Mouse (Mus musculus): ENCODE data around the gene Kcnq5.
"Not testable (repeated sequence)": the region's sequence is repeated elsewhere in the genome, so short reads cannot be mapped to it uniquely, and the experiment has no call there.

Gene Kcnq5

DNA sequence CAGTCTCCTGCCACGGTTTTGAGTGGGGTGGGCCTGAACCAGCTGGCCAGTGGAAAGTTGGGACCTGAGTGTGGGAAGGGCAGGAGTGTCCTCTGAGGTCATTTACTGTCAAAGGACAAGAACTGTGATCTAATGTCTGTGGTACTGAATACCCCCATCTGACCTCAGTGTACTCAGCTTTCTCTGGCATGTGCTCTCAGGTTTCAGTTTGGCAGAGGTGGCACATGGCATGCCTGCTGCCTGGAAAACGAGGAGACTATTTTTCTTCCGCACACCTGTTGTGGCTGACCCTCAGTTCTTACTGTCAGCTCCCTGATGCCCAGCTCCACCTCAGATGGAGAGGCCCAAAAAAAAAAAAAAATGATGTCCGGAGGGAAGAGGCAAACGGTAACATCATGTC is 475.5 kb downstream of the Kcnq5 start:
- DNase-seq (ENCODE audit: low spot score in 2 of 2): no peak

- peak; percentile 63 to 73 for DNase-seq (ENCODE audit: low spot score in 2 of 2)
Measured at GRCm38 (mm10) chr1:21469311-21469710, 492.4 kb downstream of the Kcnq5 start.

DNA sequence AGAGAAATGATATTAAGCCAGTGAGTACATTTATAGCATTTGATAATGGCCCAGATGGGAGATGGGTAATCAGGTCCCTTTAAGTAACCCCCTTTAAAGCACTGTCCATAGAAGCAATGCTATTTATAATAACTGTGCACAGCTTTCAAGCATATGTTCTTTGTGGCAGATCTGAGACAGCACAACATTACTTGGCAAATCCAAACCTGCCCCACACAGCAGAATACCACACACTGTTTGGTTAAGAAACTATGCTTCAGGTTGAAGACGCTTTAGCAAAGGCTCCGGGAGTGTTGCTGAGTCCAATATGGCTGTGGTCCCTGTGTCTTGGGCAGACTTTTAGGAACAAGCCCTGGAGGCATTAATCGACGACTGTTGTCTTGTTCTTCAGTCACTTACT is 495.3 kb downstream of the Kcnq5 start:
- no peak for DNase-seq (ENCODE audit: low spot score in 2 of 2)

- DNase-seq (ENCODE audit: low spot score in 2 of 2): peak; percentile 48 to 81
Measured at GRCm38 (mm10) chr1:21460941-21461689, 500.6 kb downstream of the Kcnq5 start.

- DNase-seq (ENCODE audit: low spot score in 2 of 2): no peak
Measured at GRCm38 (mm10) chr1:21458581-21458980, 503.2 kb downstream of the Kcnq5 start.

DNA sequence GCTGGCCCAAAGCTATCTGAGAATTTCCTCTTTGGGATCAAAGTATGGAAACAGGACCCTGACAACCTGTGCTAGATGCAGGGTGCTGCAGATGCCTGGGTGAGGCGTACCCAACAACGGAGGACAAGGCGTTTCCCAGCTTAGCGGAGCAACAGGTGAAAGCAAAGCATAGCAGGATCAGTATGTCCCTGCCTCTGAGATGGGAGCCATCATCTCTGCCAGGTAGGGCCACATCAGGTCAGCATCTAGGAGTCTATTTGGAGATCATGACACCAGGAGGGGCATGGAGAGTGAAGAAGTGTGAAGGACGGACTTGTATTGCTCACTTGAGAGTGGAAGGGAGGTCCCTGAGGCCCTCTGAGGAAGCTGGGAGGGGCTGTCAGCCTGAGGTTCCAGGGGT is 505.8 kb downstream of the Kcnq5 start:
- no peak for DNase-seq (ENCODE audit: low spot score in 2 of 2)

DNA sequence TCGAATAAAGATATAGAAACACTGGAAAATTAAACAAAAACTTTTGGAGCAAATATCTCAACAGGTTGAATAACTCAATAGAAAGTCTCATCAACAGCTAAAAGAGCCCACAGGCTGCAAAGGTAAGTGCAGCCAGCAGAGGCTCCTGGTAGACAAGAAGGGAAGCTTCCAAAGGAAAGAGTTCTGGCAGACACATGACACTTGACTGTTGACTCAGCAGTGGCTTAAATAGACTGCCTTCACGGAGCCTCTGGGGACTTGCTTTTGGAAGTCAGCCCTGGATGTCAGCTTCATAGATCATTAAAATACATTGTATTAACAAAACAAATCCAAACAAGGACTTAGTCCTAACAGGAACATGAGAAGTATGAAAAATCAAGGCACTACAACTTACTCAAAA is 513.5 kb downstream of the Kcnq5 start:
- no peak for DNase-seq (ENCODE audit: low spot score in 2 of 2)

DNA sequence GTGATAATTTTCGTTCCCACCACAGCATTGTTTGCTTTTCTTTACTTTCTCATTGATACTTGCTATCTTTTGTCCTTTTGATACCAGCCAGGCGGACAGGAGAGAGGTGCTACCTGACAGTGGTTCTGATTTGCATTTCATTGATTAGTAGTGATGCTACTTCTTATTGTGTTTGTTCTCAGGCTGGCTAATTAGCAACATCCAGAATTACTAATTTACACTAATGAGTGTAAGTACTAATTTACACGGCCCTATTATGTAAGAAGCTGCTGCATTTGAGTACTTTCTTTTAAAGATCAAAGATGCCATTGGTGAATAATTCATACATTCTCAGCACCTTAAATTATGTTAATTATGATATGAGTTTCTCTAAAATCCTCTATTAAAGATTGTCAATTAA is 525.0 kb downstream of the Kcnq5 start:
- DNase-seq (ENCODE audit: low spot score in 2 of 2): no peak

DNA sequence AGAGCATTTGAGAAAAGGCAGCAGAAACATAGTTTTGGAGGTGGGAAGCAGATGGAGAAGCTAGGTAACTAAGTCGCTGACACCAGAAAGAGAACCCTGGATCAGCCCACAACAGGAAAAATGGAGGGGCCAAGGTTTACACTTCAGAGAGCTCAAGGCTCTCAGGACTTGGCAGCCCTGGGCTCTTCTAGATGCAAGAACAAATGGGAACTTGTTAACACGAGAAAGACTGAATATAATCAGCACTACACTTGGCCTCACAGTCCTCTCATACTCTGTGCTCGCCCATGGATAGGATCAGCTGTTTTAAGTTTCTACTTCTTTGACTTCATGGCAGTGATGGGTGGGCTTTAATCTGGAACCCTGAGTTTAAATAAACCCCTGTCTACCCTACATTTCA is 526.9 kb downstream of the Kcnq5 start:
- DNase-seq (ENCODE audit: low spot score in 2 of 2): no peak

- no peak for DNase-seq (ENCODE audit: low spot score in 2 of 2)
Measured at GRCm38 (mm10) chr1:21431666-21432065, 530.1 kb downstream of the Kcnq5 start.

- DNase-seq (ENCODE audit: low spot score in 2 of 2): no peak
Measured at GRCm38 (mm10) chr1:21428079-21428478, 533.7 kb downstream of the Kcnq5 start.

DNA sequence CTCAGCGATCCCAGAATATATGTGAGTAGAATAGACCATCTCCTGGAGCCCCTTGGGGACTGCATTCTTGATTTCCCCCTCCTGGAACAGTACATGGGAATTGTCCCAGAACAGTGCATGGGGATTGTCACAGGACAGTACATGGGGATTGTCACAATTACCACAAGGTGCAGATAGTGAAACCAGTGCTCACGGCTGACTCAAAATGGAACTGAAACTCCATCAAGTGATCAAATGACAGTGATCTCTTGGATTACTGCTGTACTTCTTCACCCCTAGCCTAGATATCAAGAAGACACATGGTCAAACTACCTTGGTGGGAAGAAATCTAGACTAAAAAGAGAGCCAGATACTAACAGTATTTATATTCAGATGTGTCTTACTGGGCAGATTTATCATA is 536.1 kb downstream of the Kcnq5 start:
- no peak for DNase-seq (ENCODE audit: low spot score in 2 of 2)

DNA sequence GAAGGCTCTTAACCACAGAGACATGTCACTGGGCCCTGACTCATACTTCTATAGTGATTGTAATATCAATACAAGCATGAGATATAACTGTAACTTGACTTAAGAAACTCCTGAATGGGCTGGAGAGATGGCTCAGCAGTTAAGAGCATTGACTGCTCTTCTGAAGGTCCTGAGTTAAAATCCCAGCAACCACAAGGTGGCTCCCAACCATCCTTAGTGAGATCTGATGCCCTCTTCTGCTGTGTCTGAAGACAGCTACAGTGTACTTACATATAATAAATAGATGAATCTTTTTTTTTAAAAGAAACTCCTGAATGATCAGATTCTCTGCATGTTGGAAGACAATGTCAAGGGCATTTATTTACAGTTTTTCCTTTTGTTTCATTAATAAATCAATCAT is 542.4 kb downstream of the Kcnq5 start:
- peak in 1 of 2 experiments; percentile 17 for DNase-seq (ENCODE audit: low spot score in 2 of 2)

DNA sequence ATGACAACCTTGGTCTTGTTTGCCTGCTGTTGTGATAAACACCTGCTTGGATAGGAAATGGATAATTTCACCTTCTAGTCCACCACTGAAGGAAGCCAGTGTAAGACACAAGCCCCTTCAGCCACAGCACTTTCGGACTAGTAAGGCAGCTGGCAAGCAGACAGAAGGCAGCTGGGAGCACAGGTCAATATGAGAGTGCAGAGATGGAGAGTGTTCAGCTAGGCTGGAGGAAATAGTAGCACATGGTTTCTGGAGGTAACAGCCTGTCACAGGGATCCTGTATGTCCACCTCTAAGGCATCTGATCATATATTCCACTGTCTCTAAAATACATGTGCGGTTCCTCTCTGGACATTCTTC is 549.6 kb downstream of the Kcnq5 start:
- DNase-seq (ENCODE audit: low spot score in 2 of 2): no peak

- DNase-seq (ENCODE audit: low spot score in 2 of 2): peak in 1 of 2 experiments; percentile 52
Measured at GRCm38 (mm10) chr1:21411331-21412196, 550.2 kb downstream of the Kcnq5 start.

DNA sequence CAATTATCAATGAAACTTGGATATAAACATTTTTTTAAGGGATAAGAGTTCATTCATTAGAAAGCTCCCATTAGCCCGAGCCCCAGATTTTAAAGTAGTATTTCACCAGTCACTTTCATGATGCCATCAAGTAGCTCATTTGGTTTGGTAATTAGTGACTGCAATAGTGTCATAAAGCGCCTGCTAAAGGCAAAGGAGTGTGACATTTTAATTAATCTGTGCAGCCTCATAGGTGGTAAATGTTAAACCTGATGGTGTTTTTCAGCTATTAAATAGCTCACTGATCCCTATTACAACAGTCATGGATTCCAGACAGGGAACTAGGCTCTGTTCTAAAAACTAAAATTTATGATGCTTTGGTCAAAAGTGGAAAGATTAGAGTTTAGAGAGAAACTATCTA is 554.5 kb downstream of the Kcnq5 start:
- DNase-seq (ENCODE audit: low spot score in 2 of 2): no peak

DNA sequence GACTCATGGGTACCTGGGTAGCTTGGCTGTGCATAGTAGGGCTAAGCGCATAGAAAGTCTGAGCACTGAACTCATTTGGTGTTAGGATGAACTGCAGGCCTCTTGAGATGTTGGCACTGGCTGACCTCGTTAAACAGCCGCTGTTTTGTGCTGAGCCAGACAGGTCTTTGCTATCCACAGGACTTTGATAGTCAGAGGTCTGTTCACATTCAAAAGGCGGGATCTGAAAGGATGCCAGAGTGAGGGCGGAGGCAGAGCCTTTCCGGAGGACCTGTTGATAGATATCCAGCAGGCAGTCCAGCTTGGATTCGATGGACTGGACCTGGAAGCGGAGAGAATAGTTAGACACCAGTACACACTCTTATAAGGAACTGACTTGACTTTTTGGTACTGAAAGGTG is 558.9 kb downstream of the Kcnq5 start:
- no peak for DNase-seq (ENCODE audit: low spot score in 2 of 2)

- no peak for DNase-seq (ENCODE audit: low spot score in 2 of 2)
Measured at GRCm38 (mm10) chr1:21391138-21391671, 570.5 kb downstream of the Kcnq5 start.

GRCm38 (mm10) chr1:21383256-21383655 is 578.5 kb downstream of the Kcnq5 start, which contains the start of gene Khdc1b:
Gene Khdc1b (plus strand): TSS chr1:21383556.
- DNase-seq (ENCODE audit: low spot score in 2 of 2): no peak

- DNase-seq (ENCODE audit: low spot score in 2 of 2): not testable (repeated sequence)
Measured at GRCm38 (mm10) chr1:21368031-21368430, 593.7 kb downstream of the Kcnq5 start, which contains the start of gene Khdc1c. Gene Khdc1c (plus strand): TSS chr1:21368331.

- DNase-seq (ENCODE audit: low spot score in 2 of 2): no peak
Measured at GRCm38 (mm10) chr1:21349341-21349740, 612.4 kb downstream of the Kcnq5 start, which contains the start of gene Khdc1a. Gene Khdc1a (plus strand): TSS chr1:21349641.

Data from thymus, postnatal 10 days (tissue).